Mouse (Mus musculus) forebrain, embryonic 15.5 days (tissue): Measurements from ENCODE around the gene Dnajc25. TPM values are rescaled to one million over a fixed set of nuclear protein-coding genes. Genes with fewer than 3 reads are reported as not detected.

Experiments used
- ATAC-seq: fragments of 200-750 bp; cut with Nextera tagmentation; replicated peaks from 2 replicates; pipeline ENCODE4 v1.8.0; 2017; ENCODE audit warnings: mild to moderate bottlenecking, moderate TSS enrichment, moderate library complexity
- H3K27ac ChIP-seq: fragments of 300-500 bp; sonication (generic); replicated peaks from 2 replicates; pipeline ENCODE4 v1.5.1; 2015; ENCODE audit warnings: mild to moderate bottlenecking, inconsistent platforms
- H3K27me3 ChIP-seq: fragments of 300-500 bp; sonication (generic); 2 replicates; pipeline ENCODE4 v1.6.1; 2015; ENCODE audit warnings: inconsistent platforms
- H3K36me3 ChIP-seq: fragments of 300-500 bp; sonication (generic); 2 replicates; pipeline ENCODE4 v1.6.1; 2015; ENCODE audit warnings: mild to moderate bottlenecking, inconsistent platforms
- H3K4me1 ChIP-seq: fragments of 300-500 bp; sonication (generic); 2 replicates; pipeline ENCODE4 v1.6.1; 2015; ENCODE audit warnings: inconsistent platforms
- H3K4me2 ChIP-seq: fragments of 300-500 bp; sonication (generic); replicated peaks from 2 replicates; pipeline ENCODE4 v1.6.1; 2015; ENCODE audit warnings: mild to moderate bottlenecking, inconsistent platforms
- H3K4me3 ChIP-seq: fragments of 300-500 bp; sonication (generic); 2 replicates; pipeline ENCODE4 v1.5.1; 2015; ENCODE audit warnings: mild to moderate bottlenecking, inconsistent platforms
- H3K9ac ChIP-seq: fragments of 300-500 bp; sonication (generic); replicated peaks from 2 replicates; pipeline ENCODE4 v1.6.1; 2015; ENCODE audit warnings: mild to moderate bottlenecking, inconsistent platforms
- H3K9me3 ChIP-seq: fragments of 300-500 bp; sonication (generic); 2 replicates; pipeline ENCODE4 v1.6.1; 2016; ENCODE audit warnings: inconsistent platforms
- WGBS: fragments of 180-500 bp; shearing (Covaris S2); methylation state at CpG from one replicate; pipeline ENCODE4 v1.1.7; 2015; ENCODE audit warnings: mixed read lengths; 5-methylcytosine and 5-hydroxymethylcytosine counted together
- polyA plus RNA-seq: library from polyadenylated mRNA; unstranded; fragments of >200 nt; fragmentation: Nextera tagmentation; extraction: Ambion mirVana; gene quantifications from 2 replicates; pipeline ENCODE4 v1.2.1, GENCODE M21; 2015

Gene Dnajc25
- polyA plus RNA-seq, 1 experiment from 2014 or later: 5.1 TPM

DNA sequence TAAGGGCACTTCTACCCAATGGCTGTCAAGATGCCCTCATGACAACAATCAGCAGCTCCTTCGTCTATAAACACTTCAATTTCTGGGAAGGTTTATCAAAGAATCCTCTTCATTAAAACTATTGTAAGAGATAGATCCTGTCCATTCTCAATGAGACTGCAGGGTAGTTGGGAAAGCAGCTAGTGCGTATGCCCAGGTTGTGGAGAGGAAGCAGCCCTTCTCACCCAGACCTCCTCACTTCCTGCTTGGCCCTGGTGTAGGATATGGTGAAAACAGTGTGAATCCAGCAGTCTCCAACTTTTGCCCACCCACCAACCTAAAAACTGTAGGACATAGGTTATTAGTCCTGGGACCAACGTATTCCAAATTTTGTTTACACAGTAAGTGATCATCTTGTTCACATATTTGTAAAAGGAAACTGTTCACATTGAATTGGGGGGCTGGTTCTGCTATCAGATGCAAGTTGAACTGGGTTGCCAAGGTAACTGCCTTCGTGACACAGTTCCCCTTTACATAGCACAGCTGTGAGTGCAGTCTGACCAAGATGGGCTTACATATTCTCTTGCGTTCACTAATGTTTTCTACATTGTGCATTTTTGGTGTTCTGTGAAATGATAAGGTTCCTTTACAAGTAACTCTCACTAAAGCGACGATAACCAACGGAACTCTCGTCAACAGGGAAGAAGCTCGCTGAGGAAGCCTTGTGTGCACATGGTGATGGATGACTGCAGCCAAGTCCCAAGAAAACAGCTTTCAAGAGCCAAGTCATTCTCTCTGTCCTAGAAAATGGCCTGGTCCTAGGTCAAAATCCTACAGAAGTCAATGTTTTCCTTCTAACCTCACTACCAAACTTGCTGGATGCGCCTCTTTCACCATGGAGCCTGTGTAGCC is 45.8 kb downstream of the Dnajc25 start:
- Histone ChIP-seq H3K27me3 (no peaks in the 10 kb centered on the region), H3K9ac (no peak overlapping the region), H3K4me1 (peaks cover 11% of the 10 kb centered on the region), H3K9me3 (no peaks in the 10 kb centered on the region), H3K4me3 (no peak overlapping the region), H3K27ac (no peak overlapping the region), H3K4me2 (no peak overlapping the region), H3K36me3 (peaks cover 19% of the 10 kb centered on the region)
- WGBS: 92% methylated on average over 11 of the region's 11 CpGs
- ATAC-seq: no peak

DNA sequence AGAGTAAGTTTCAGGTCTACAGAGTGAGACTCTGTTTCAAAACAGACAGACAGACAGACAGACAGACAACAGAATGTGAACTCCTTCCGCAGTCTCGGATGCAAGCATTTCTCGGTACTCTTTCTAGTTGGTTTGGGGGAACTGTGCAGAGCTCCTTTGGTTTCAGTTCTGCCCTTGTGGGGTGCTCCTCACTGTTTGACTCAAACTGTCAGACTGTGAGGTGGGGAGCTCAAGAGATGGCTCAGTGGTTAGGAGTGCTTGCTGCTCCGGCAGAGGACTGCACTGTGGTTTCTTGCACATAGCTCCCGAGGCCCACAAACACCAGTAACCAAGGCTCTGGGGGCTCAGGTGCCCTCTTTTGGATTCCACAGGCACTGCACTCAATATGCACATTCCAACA is 48.2 kb downstream of the Dnajc25 start:
- no peak overlapping the region for H3K27ac ChIP-seq
- peaks cover 19% of the 10 kb centered on the region for H3K36me3 ChIP-seq
- no peaks in the 10 kb centered on the region for H3K4me1 ChIP-seq
- no peak overlapping the region for H3K4me2 ChIP-seq
- no peaks in the 10 kb centered on the region for H3K27me3 ChIP-seq
- H3K9me3 ChIP-seq: no peaks in the 10 kb centered on the region
- no peak for ATAC-seq
- WGBS: 97% methylated on average over 5 of the region's 5 CpGs
- H3K4me3 ChIP-seq: no peak overlapping the region
- no peak overlapping the region for H3K9ac ChIP-seq

DNA sequence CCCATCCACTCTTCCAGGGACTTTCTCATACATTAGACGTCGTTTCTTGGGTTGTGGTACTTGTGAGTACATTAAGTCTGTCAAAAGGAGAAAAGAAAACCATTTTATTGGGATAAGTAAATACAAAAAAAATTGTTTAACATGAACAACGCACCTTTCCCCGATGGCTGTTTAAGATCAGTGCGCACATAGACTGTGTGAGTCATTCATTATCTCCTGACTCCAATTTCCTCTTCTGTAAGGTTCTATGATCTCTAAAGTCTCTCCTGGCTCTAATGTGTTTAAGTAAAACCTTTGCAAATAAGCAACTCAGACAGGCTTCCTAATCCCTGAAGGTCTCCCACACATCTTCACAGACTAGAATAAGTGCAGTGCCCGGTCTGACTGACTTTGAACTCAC is 49.0 kb downstream of the Dnajc25 start:
- Histone ChIP-seq H3K9ac (no peak overlapping the region), H3K27ac (no peak overlapping the region), H3K4me2 (no peak overlapping the region), H3K36me3 (peaks cover 19% of the 10 kb centered on the region), H3K4me1 (no peaks in the 10 kb centered on the region), H3K4me3 (no peak overlapping the region), H3K27me3 (no peaks in the 10 kb centered on the region), H3K9me3 (no peaks in the 10 kb centered on the region)
- ATAC-seq: no peak
- 92% methylated on average over 6 of the region's 6 CpGs for WGBS

DNA sequence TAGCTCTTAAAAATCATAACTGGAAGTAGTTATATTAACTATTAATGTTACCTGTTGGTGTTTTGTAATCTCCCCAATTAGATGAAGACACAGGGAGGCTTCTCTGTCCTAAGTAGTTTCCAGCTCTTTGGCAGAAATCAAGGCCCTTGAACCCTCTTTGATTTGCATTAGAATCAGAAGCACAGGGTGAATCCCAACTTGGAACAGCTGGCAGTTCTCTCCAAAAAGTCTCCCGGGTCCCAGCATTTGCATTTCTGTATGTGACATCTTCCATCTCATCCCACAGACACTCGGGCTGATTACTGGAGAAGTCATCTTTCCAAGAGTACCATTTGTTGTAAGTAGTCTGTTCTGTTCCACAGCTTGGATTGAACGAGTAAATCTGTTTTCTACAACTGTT is 52.4 kb downstream of the Dnajc25 start:
- H3K9me3 ChIP-seq: no peaks in the 10 kb centered on the region
- no peak overlapping the region for H3K9ac ChIP-seq
- ATAC-seq: no peak
- 34% methylated on average over 3 of the region's 3 CpGs for WGBS
- no peaks in the 10 kb centered on the region for H3K27me3 ChIP-seq
- no peak overlapping the region for H3K27ac ChIP-seq
- no peak overlapping the region for H3K4me3 ChIP-seq
- 0 out of 2 replicates have a peak, but pooled peaks cover 4% of the 10 kb centered on the region for H3K36me3 ChIP-seq
- H3K4me1 ChIP-seq: no peaks in the 10 kb centered on the region
- H3K4me2 ChIP-seq: no peak overlapping the region

DNA sequence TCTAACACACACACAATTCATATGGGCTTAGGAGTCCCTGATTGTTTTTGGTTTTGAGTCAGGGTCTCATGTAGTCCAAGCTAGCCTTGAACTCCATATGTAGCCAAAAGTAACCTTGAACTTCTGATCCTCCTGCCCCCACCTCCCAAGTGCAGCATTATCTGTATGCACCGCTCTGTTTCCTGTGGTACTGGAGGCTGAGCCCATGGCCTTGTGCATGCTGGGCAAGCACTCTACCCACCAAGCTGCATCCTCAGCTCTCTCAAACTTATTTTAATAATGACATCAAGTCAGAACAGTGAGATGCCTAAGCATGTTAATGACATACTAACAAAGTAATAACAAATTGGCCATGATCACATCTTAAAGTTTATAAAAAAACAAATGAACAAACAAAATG is 56.2 kb downstream of the Dnajc25 start:
- Histone ChIP-seq H3K27ac (no peak overlapping the region), H3K4me1 (no peaks in the 10 kb centered on the region)
- WGBS: 96% methylated on average over 1 of the region's 1 CpGs

DNA sequence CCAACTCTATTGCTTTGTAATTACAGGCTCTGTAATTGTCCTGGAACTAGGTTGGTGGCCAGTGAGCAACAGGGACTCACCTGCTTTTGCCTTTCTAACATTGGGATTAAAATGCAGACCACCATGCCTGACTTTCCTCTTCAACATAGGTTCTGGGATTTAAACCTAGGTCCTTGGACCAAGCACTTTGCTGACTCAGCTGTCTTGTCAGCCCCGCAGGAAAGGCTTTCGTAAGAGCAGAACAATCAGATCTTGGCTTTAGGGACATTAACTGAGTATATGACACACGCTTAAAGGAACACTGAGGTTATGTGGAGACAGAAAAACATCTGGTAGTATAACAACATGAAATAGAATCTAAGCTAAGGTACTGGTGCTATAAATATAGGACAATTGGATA is 63.1 kb downstream of the Dnajc25 start:
- WGBS: 93% methylated on average over 3 of the region's 3 CpGs
- Histone ChIP-seq H3K4me3 (no peak overlapping the region), H3K4me1 (no peaks in the 10 kb centered on the region), H3K9ac (no peak overlapping the region), H3K4me2 (no peak overlapping the region), H3K27ac (no peak overlapping the region), H3K27me3 (no peaks in the 10 kb centered on the region), H3K36me3 (no peaks in the 10 kb centered on the region), H3K9me3 (no peaks in the 10 kb centered on the region)
- ATAC-seq: no peak

More for the DNA sequence above, 56.2 kb downstream of the Dnajc25 start:
- H3K27me3 ChIP-seq: no peaks in the 10 kb centered on the region
- H3K4me3 ChIP-seq: no peak overlapping the region
- no peaks in the 10 kb centered on the region for H3K9me3 ChIP-seq
- no peak for ATAC-seq
- H3K9ac ChIP-seq: no peak overlapping the region
- no peaks in the 10 kb centered on the region for H3K36me3 ChIP-seq
- H3K4me2 ChIP-seq: no peak overlapping the region

DNA sequence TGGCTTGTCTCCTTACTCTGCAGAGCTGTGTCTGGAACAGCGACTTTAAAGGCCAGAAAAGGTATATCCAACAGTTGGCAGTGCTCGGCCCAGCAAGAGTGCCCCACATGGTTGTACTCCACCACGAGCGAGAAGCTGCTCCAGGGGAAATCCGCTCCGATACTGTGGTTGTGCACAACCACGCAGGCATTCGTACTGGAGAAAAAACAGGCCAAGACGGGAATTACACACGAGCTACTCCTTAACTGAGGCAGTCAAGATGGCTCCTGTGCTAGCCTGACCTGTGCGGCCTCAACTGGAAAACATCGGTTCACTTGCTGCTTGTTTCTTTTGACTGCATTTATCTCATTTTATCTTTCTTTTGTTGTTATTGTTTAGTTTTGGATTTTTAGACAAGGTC is 67.7 kb downstream of the Dnajc25 start:
- Histone ChIP-seq H3K4me1 (no peaks in the 10 kb centered on the region), H3K9me3 (no peaks in the 10 kb centered on the region), H3K4me2 (no peak overlapping the region), H3K4me3 (no peak overlapping the region), H3K36me3 (no peaks in the 10 kb centered on the region), H3K27ac (no peak overlapping the region), H3K9ac (no peak overlapping the region), H3K27me3 (no peaks in the 10 kb centered on the region)
- ATAC-seq: no peak
- WGBS: 78% methylated on average over 12 of the region's 12 CpGs

DNA sequence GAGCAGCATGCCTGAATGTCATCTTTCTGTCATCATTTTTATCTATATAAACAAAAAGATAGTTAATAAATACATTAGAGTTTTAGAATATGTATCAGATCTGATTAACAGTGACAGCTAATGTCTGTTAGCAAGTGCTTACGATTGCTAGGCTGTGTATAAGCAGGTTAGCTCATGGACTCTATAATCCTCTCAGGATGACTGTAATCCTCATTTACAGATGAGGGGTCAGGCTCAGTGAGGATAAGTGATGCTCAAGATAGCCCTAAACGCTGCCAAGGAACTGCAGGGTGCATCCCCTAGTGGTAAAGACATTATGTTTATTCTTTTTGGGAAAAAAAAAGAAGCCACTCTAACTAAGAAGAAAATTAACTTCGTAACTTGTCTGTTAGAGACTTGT is 74.4 kb downstream of the Dnajc25 start:
- Histone ChIP-seq H3K4me1 (no peaks in the 10 kb centered on the region), H3K27ac (no peak overlapping the region), H3K36me3 (no peaks in the 10 kb centered on the region), H3K9ac (no peak overlapping the region), H3K4me3 (no peak overlapping the region), H3K4me2 (no peak overlapping the region), H3K27me3 (no peaks in the 10 kb centered on the region), H3K9me3 (no peaks in the 10 kb centered on the region)
- no peak for ATAC-seq
- WGBS: 46% methylated on average over 3 of the region's 3 CpGs

Other genes starting within 250 kb of the Dnajc25 start
- 0.06 TPM in 1 of 2 replicates, not detected in the other for gene Olfr267, start 207.3 kb upstream of the Dnajc25 start, polyA plus RNA-seq
- gene Ecpas, start 82.3 kb upstream of the Dnajc25 start, polyA plus RNA-seq: 31.0 and 31.6 TPM in 2 replicates
- gene Zkscan16, start 51.4 kb upstream of the Dnajc25 start, polyA plus RNA-seq: 0.73 and 0.99 TPM in 2 replicates
- gene Ptgr1, start 7.9 kb upstream of the Dnajc25 start, polyA plus RNA-seq: 4.0 and 4.2 TPM in 2 replicates
- 3.6 and 5.9 TPM in 2 replicates for gene Gm20503, start 8.1 kb downstream of the Dnajc25 start, polyA plus RNA-seq
- 196 and 207 TPM in 2 replicates for gene Gng10, start 40.0 kb downstream of the Dnajc25 start, polyA plus RNA-seq
- not detected in 2 replicates for gene AI481877, start 143.9 kb downstream of the Dnajc25 start, polyA plus RNA-seq
- 14.2 and 15.7 TPM in 2 replicates for gene Ugcg, start 194.2 kb downstream of the Dnajc25 start, polyA plus RNA-seq